Mouse (Mus musculus): ENCODE data around the gene Pld4. TPM values are rescaled to one million over a fixed set of nuclear protein-coding genes. Genes with fewer than 3 reads are reported as not detected.

Gene Pld4
- polyA plus RNA-seq, 1 experiment from 2014 or later, result 32.5 TPM

DNA sequence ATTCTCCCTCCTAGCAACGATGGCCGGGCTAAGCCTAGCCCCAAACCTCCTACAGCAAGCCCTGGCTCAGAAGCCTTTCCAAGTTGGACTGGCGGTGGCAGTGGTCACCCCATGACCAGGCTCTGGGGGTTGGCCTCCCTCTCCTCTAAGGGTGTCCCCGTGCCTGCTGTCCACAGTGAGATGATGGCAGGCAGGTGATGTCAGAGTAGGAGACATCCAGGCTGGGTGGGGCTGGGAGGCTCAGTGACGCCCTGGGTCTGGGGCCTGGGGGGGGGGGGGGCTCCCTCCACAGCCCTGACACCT, 37.5 kb upstream of the Pld4 start:
- H3K36me3 ChIP-seq (ENCODE audit: control insufficient read depth, insufficient read depth), result no peaks in the 10 kb centered on the region
- peaks cover 12% of the 10 kb centered on the region for H3K4me1 ChIP-seq (ENCODE audit: control insufficient read depth, insufficient read depth, low read length)
- peak overlapping the region; percentile 70 for H3K9ac ChIP-seq (ENCODE audit: low read length)
- peak overlapping the region; percentile 82 for H3K4me3 ChIP-seq (ENCODE audit: low read length)
- no peaks in the 10 kb centered on the region for H3K9me3 ChIP-seq (replicated peaks; ENCODE audit: control insufficient read depth, low read length)
- peaks cover 9% of the 10 kb centered on the region for H3K27me3 ChIP-seq (ENCODE audit: control insufficient read depth, insufficient read depth, low read length)
- 20% methylated on average over 5 of the region's 5 CpGs for WGBS
- peak overlapping the region; percentile 99 for H3K4me2 ChIP-seq (ENCODE audit: low read depth, low read length)
- no peak overlapping the region for H3K27ac ChIP-seq (ENCODE audit: low read length)
- ATAC-seq (replicated peaks; ENCODE audit: extremely low read depth, insufficient read depth, low FRiP score), result no peak

DNA sequence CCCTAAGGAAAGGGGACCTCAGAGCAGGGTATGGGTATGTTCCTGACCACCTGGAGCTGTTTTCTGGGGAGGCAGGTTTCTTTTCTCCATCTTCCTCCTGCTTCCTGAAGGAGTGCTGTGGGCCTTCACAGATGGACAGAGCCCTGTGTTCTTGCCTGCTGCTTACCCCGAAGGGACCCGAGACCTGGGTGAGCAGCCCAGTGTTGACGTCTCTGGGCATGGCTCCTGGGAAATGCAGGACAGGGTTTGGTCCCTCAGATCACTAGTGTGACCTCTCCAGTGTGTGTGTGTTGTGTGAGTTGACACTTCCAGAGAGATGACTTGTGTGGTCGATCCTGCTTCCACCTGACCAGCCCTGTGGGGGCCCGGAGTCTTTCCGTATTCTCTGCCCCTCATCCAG, 37.0 kb upstream of the Pld4 start:
- peaks cover 12% of the 10 kb centered on the region for H3K4me1 ChIP-seq (ENCODE audit: control insufficient read depth, insufficient read depth, low read length)
- WGBS, result 85% methylated on average over 6 of the region's 6 CpGs
- no peak overlapping the region for H3K27ac ChIP-seq (ENCODE audit: low read length)
- peaks cover 9% of the 10 kb centered on the region for H3K27me3 ChIP-seq (ENCODE audit: control insufficient read depth, insufficient read depth, low read length)
- no peaks in the 10 kb centered on the region for H3K9me3 ChIP-seq (replicated peaks; ENCODE audit: control insufficient read depth, low read length)
- no peak overlapping the region for H3K9ac ChIP-seq (ENCODE audit: low read length)
- H3K4me2 ChIP-seq (ENCODE audit: low read depth, low read length), result no peak overlapping the region; the same call in 1 of the 2 replicates
- no peaks in the 10 kb centered on the region for H3K36me3 ChIP-seq (ENCODE audit: control insufficient read depth, insufficient read depth)
- no peak overlapping the region for H3K4me3 ChIP-seq (ENCODE audit: low read length)
- no peak for ATAC-seq (replicated peaks; ENCODE audit: extremely low read depth, insufficient read depth, low FRiP score)

DNA sequence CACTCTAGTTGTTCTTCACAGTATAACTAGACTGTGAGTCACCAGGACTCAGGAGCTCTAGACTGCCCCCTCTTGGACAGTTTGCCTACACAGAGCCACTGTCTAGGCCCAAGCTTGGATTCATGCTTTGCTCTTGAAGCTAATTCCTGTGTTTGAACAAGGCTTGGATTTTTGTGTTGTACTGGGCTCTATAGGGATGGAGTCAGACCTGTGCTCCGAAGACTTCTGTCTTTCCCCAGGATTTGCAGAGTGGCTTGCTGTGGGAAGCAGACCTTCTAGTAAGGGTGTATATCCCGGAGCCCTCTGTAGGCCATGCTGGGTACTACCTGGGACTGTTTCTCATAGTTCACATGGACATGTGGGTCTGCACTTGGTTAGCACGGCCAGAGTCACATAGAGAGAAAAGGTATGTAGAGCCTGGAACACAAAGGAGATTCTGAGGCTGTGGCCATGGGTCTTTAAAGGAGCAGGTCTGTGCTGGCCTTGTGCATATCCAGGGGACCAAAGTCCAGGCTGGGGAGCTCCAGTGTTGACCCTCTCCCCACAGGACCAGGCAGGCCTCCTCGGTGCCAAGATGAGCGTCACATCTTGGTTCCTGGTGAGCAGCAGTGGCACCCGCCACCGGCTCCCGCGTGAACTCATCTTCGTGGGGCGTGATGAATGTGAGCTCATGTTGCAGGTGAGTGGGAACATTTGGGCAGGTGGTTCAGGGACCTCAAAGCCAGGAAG, 36.2 kb upstream of the Pld4 start:
- Histone ChIP-seq H3K27me3 (ENCODE audit: control insufficient read depth, insufficient read depth, low read length) (peaks cover 9% of the 10 kb centered on the region), H3K4me1 (ENCODE audit: control insufficient read depth, insufficient read depth, low read length) (peaks cover 12% of the 10 kb centered on the region), H3K27ac (ENCODE audit: low read length) (no peak overlapping the region), H3K36me3 (ENCODE audit: control insufficient read depth, insufficient read depth) (no peaks in the 10 kb centered on the region), H3K4me3 (ENCODE audit: low read length) (no peak overlapping the region), H3K9ac (ENCODE audit: low read length) (no peak overlapping the region), H3K4me2 (ENCODE audit: low read depth, low read length) (no peak overlapping the region), H3K9me3 (replicated peaks; ENCODE audit: control insufficient read depth, low read length) (no peaks in the 10 kb centered on the region)
- 75% methylated on average over 11 of the region's 11 CpGs for WGBS
- ATAC-seq (replicated peaks; ENCODE audit: extremely low read depth, insufficient read depth, low FRiP score), result no peak

DNA sequence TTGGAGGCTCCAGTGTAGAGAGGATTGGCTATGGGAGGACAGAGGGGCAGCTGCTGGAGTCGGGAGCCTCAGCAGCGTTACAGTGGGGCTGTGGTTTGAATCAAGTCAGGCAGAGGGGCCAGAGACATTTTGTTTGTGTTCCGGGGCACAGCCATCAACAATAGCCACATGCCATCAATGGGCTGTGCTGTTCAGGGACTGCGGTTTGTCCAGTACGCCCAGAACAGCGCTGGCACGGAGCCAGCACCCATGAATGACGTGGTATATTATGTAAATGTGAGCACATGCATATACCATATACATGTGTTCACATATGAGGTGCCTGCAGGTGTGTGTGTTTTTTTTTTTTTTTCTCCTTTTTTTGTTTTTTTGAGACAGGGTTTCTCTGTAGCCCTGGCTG, 32.7 kb upstream of the Pld4 start:
- Histone ChIP-seq H3K4me3 (ENCODE audit: low read length) (no peak overlapping the region), H3K27ac (ENCODE audit: low read length) (no peak overlapping the region)
- WGBS, result 71% methylated on average over 8 of the region's 8 CpGs

DNA sequence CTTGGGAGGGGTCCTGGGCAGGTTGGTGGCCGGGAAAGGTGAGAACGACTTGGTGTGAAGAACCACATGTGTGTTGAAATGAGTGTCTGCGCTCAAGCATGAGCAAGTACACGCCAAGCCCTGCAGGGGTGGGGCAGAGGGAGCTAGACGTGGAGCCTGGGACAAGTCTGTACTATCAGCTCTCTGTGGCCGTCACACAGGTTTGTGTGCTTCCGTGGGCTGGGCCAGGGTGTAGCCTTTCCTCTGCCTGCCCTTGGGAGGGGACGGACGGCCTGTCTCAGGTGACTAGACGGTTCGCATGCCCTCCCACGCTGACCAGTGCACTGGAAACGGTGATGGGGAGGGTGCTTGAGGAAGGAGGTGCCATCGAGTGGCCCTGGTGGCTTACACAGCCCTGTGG, 29.6 kb upstream of the Pld4 start:
- Histone ChIP-seq H3K36me3 (ENCODE audit: control insufficient read depth, insufficient read depth) (peaks cover 3% of the 10 kb centered on the region; the same call in 1 of the 2 replicates), H3K4me1 (ENCODE audit: control insufficient read depth, insufficient read depth, low read length) (no peaks in the 10 kb centered on the region), H3K9me3 (replicated peaks; ENCODE audit: control insufficient read depth, low read length) (no peaks in the 10 kb centered on the region), H3K27ac (ENCODE audit: low read length) (no peak overlapping the region), H3K27me3 (ENCODE audit: control insufficient read depth, insufficient read depth, low read length) (no peaks in the 10 kb centered on the region), H3K4me2 (ENCODE audit: low read depth, low read length) (no peak overlapping the region), H3K4me3 (ENCODE audit: low read length) (no peak overlapping the region), H3K9ac (ENCODE audit: low read length) (no peak overlapping the region)
- ATAC-seq (replicated peaks; ENCODE audit: extremely low read depth, insufficient read depth, low FRiP score), result no peak
- WGBS, result 77% methylated on average over 14 of the region's 14 CpGs

More for the DNA sequence above, 32.7 kb upstream of the Pld4 start:
- H3K9ac ChIP-seq (ENCODE audit: low read length), result no peak overlapping the region
- H3K36me3 ChIP-seq (ENCODE audit: control insufficient read depth, insufficient read depth), result no peaks in the 10 kb centered on the region; the same call in 1 of the 2 replicates
- no peak for ATAC-seq (replicated peaks; ENCODE audit: extremely low read depth, insufficient read depth, low FRiP score)
- no peaks in the 10 kb centered on the region for H3K9me3 ChIP-seq (replicated peaks; ENCODE audit: control insufficient read depth, low read length)
- no peak overlapping the region for H3K4me2 ChIP-seq (ENCODE audit: low read depth, low read length)
- peaks cover 2% of the 10 kb centered on the region; the same call in 1 of the 2 replicates for H3K4me1 ChIP-seq (ENCODE audit: control insufficient read depth, insufficient read depth, low read length)
- H3K27me3 ChIP-seq (ENCODE audit: control insufficient read depth, insufficient read depth, low read length), result peaks cover 3% of the 10 kb centered on the region

DNA sequence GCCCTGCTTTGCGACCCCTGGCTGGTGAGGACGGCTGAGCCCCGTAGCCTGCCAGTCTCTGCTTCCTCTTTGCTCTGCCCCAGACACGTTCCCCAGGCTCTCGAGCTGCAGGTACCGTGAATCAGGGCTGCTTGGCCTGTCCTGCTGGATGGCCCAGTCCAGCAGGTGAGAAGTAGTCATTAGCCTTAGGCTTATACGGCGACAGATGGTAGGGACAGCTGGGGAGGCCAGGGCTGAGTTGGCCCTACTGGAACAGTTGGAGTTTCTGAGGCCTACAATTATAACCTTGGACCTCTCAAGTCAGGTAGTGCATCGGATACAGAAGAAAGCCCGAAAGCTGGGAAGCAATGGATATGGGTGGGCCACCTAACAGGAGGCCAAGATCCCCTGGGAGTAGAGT, 27.9 kb upstream of the Pld4 start:
- Histone ChIP-seq H3K27me3 (ENCODE audit: control insufficient read depth, insufficient read depth, low read length) (no peaks in the 10 kb centered on the region), H3K4me1 (ENCODE audit: control insufficient read depth, insufficient read depth, low read length) (no peaks in the 10 kb centered on the region), H3K36me3 (ENCODE audit: control insufficient read depth, insufficient read depth) (peaks cover 9% of the 10 kb centered on the region; the same call in 1 of the 2 replicates), H3K4me2 (ENCODE audit: low read depth, low read length) (no peak overlapping the region), H3K4me3 (ENCODE audit: low read length) (no peak overlapping the region), H3K27ac (ENCODE audit: low read length) (no peak overlapping the region), H3K9me3 (replicated peaks; ENCODE audit: control insufficient read depth, low read length) (no peaks in the 10 kb centered on the region), H3K9ac (ENCODE audit: low read length) (no peak overlapping the region)
- ATAC-seq (replicated peaks; ENCODE audit: extremely low read depth, insufficient read depth, low FRiP score), result no peak
- 84% methylated on average over 10 of the region's 10 CpGs for WGBS

- H3K9ac ChIP-seq (ENCODE audit: low read length), result no peak overlapping the region
- peaks cover 13% of the 10 kb centered on the region for H3K36me3 ChIP-seq (ENCODE audit: control insufficient read depth, insufficient read depth)
- no peaks in the 10 kb centered on the region for H3K9me3 ChIP-seq (replicated peaks; ENCODE audit: control insufficient read depth, low read length)
- H3K27me3 ChIP-seq (ENCODE audit: control insufficient read depth, insufficient read depth, low read length), result no peaks in the 10 kb centered on the region
- no peak overlapping the region for H3K4me3 ChIP-seq (ENCODE audit: low read length)
- H3K4me1 ChIP-seq (ENCODE audit: control insufficient read depth, insufficient read depth, low read length), result no peaks in the 10 kb centered on the region
- no peak for ATAC-seq (replicated peaks; ENCODE audit: extremely low read depth, insufficient read depth, low FRiP score)
- no peak overlapping the region for H3K4me2 ChIP-seq (ENCODE audit: low read depth, low read length)
- WGBS, result 85% methylated on average over 2 of the region's 2 CpGs
- no peak overlapping the region for H3K27ac ChIP-seq (ENCODE audit: low read length)
Observed at GRCm38 (mm10) chr12:112734108-112734820, 26.2 kb upstream of the Pld4 start.

DNA sequence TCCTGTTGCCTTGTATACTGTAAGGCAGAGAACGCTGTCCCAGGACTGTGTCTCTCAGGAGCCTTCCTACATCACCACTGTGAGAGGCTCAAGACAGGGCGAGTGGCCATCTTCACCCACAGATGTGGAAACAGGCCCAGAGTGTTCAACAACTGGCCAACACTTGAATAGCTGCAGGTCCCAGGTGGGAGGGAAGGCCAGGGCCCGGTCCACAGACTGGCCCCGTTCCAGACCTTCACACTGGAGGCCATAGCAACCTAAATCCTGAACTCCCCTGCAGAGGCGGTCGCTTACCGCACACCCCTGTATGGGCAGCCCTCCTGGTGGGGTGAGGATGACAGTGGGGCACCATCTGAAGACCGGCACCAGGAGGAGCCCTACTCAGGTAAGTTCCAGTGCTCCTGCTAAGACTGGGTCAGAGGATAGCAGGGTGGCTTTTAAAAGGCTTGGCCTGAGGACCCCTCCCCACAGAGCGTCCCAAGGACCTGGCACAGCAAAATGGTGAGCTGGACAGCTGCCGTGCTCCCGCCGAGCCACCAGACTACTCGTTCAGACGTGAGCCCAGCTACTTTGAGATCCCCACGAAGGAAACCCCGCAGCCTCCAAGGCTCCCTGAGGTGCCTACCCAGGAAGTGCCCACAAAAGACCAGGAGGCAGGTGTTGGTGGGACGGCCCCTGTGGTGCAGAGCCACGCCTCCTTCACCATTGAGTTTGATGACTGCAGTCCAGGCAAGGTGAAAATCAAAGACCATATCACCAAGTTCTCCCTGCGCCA, 25.4 kb upstream of the Pld4 start:
- H3K27ac ChIP-seq (ENCODE audit: low read length), result no peak overlapping the region
- no peak overlapping the region for H3K9ac ChIP-seq (ENCODE audit: low read length)
- ATAC-seq (replicated peaks; ENCODE audit: extremely low read depth, insufficient read depth, low FRiP score), result no peak
- H3K4me1 ChIP-seq (ENCODE audit: control insufficient read depth, insufficient read depth, low read length), result no peaks in the 10 kb centered on the region
- no peaks in the 10 kb centered on the region for H3K27me3 ChIP-seq (ENCODE audit: control insufficient read depth, insufficient read depth, low read length)
- H3K36me3 ChIP-seq (ENCODE audit: control insufficient read depth, insufficient read depth), result peaks cover 14% of the 10 kb centered on the region
- no peaks in the 10 kb centered on the region for H3K9me3 ChIP-seq (replicated peaks; ENCODE audit: control insufficient read depth, low read length)
- WGBS, result 86% methylated on average over 19 of the region's 19 CpGs
- H3K4me2 ChIP-seq (ENCODE audit: low read depth, low read length), result no peak overlapping the region
- H3K4me3 ChIP-seq (ENCODE audit: low read length), result no peak overlapping the region
